Mouse (Mus musculus): ENCODE measurements at regions not wholly inside any gene's neighbourhood (a gene's known extent, or its start where the extent isn't known, plus 50 kb on each side); places are given as distances from the start of the nearest gene placed in this dataset.

GRCm38 (mm10) chr12:113259476-113259875 is 73.7 kb downstream of the Tmem121 start:
- TF ChIP-seq FLI1 (IDR thresholded peaks at IDR 0.05; ENCODE audit: low read length) = no peak
- TF ChIP-seq GATA1 (IDR thresholded peaks at IDR 0.05; ENCODE audit: borderline replicate concordance, low read length) = no peak
